Mouse (Mus musculus) forebrain, embryonic 12.5 days (tissue): ENCODE results near the gene Dcst2. TPM values are rescaled to one million over a fixed set of nuclear protein-coding genes. Genes with fewer than 3 reads are reported as not detected.
A peak's percentile ranks its signal among the peaks of the same experiment; 100 is the strongest.

Experiments used
- ATAC-seq: fragments of 200-750 bp; cut with Nextera tagmentation; 2 replicates; pipeline ENCODE4 v1.8.0; 2017; ENCODE audit warnings: moderate TSS enrichment; ENCODE audit not compliant: low FRiP score
- H3K27ac ChIP-seq: fragments of 300-500 bp; sonication (generic); 2 replicates; pipeline ENCODE4 v1.5.1; 2016; ENCODE audit warnings: mild to moderate bottlenecking
- H3K27me3 ChIP-seq: fragments of 300-500 bp; sonication (generic); 2 replicates; pipeline ENCODE4 v1.6.1; 2016; ENCODE audit warnings: mild to moderate bottlenecking
- H3K36me3 ChIP-seq: fragments of 300-500 bp; sonication (generic); replicated peaks from 2 replicates; pipeline ENCODE4 v1.6.1; 2016; ENCODE audit warnings: mild to moderate bottlenecking
- H3K4me1 ChIP-seq: fragments of 300-500 bp; sonication (generic); 2 replicates; pipeline ENCODE4 v1.6.1; 2016
- H3K4me2 ChIP-seq: fragments of 300-500 bp; sonication (generic); 2 replicates; pipeline ENCODE4 v1.6.1; 2016; ENCODE audit warnings: mild to moderate bottlenecking, moderate library complexity
- H3K4me3 ChIP-seq: fragments of 300-500 bp; sonication (generic); replicated peaks from 2 replicates; pipeline ENCODE4 v1.5.1; 2016; ENCODE audit warnings: mild to moderate bottlenecking
- H3K9ac ChIP-seq: fragments of 300-500 bp; sonication (generic); 2 replicates; pipeline ENCODE4 v1.6.1; 2016; ENCODE audit warnings: mild to moderate bottlenecking
- H3K9me3 ChIP-seq: fragments of 300-500 bp; sonication (generic); 2 replicates; pipeline ENCODE4 v1.6.1; 2016
- WGBS: fragments of 180-500 bp; shearing (Covaris S2); methylation state at CpG from one replicate; pipeline ENCODE4 v1.1.7; 2016; 5-methylcytosine and 5-hydroxymethylcytosine counted together
- polyA plus RNA-seq: library from polyadenylated mRNA; unstranded; fragments of >200 nt; fragmentation: Nextera tagmentation; extraction: Ambion mirVana; gene quantifications from 2 replicates; pipeline ENCODE4 v1.2.1, GENCODE M21; 2016

Dcst2 gene
- polyA plus RNA-seq, 1 experiment from 2014 or later = 0.13 TPM

GRCm38 (mm10) chr3:89411490-89412393 is 50.0 kb downstream of the Dcst2 start, which contains the start of gene Flad1:
Gene Flad1 (minus strand): TSS chr3:89411870.
- Histone ChIP-seq H3K27me3 (no peaks in the 10 kb centered on the region), H3K9ac (peak within 1 kb of the TSS; percentile 64), H3K36me3 (peaks cover 43% of the 10 kb centered on the region), H3K27ac (0 out of 2 replicates have a peak within 1 kb of the TSS, but pooled peaks have one; percentile 32), H3K9me3 (no peaks in the 10 kb centered on the region), H3K4me2 (peak within 1 kb of the TSS; percentile 69), H3K4me3 (peak within 1 kb of the TSS; percentile 54), H3K4me1 (peaks cover 17% of the 10 kb centered on the region)
- WGBS = 5% methylated on average over 28 of the region's 28 CpGs
- peak; percentile 100 for ATAC-seq

- H3K4me3 ChIP-seq = no peak overlapping the region
- no peak overlapping the region for H3K9ac ChIP-seq
- H3K27me3 ChIP-seq = no peaks in the 10 kb centered on the region
- H3K27ac ChIP-seq = no peak overlapping the region
- H3K9me3 ChIP-seq = no peaks in the 10 kb centered on the region
- no peak for ATAC-seq
- 97% methylated on average over 8 of the region's 8 CpGs for WGBS
- peaks cover 29% of the 10 kb centered on the region for H3K36me3 ChIP-seq
- peaks cover 34% of the 10 kb centered on the region for H3K4me1 ChIP-seq
- 0 out of 2 replicates have a peak overlapping the region, but pooled peaks have one; percentile 93 for H3K4me2 ChIP-seq
These were observed 54.4 kb downstream of the Dcst2 start for GRCm38 (mm10) chr3:89416158-89416557.

GRCm38 (mm10) chr3:89417131-89417530 is 55.4 kb downstream of the Dcst2 start:
- peak overlapping the region; percentile 93 for H3K4me2 ChIP-seq
- H3K27ac ChIP-seq = peak overlapping the region; percentile 93
- H3K9me3 ChIP-seq = no peaks in the 10 kb centered on the region
- H3K4me1 ChIP-seq = peaks cover 41% of the 10 kb centered on the region
- WGBS = 27% methylated on average over 2 of the region's 2 CpGs
- H3K27me3 ChIP-seq = no peaks in the 10 kb centered on the region
- no peak for ATAC-seq
- peak overlapping the region; percentile 59 for H3K4me3 ChIP-seq
- peak overlapping the region; percentile 70 for H3K9ac ChIP-seq
- peaks cover 29% of the 10 kb centered on the region for H3K36me3 ChIP-seq

DNA sequence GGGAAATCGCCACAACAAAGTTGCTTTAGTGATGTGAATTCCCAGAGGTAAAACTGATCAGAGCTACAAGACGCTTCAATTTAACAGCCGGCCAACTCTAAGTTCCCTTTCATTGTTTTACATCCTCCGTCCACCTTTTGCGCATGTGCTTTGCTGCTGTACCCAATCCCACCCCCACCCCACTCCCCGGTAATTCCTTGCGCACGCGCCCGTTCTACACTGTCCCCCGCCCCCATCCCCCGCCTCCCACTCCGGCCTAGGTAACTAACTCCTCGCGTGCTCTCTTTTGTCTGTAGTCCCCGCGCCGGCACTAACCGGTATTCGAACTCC is 56.0 kb downstream of the Dcst2 start:
- Histone ChIP-seq H3K4me2 (peak overlapping the region; percentile 93), H3K9ac (peak overlapping the region; percentile 70), H3K27ac (peak overlapping the region; percentile 93), H3K36me3 (peaks cover 29% of the 10 kb centered on the region), H3K4me3 (peak overlapping the region; percentile 59), H3K27me3 (no peaks in the 10 kb centered on the region), H3K9me3 (no peaks in the 10 kb centered on the region), H3K4me1 (peaks cover 47% of the 10 kb centered on the region)
- peak; percentile 47 for ATAC-seq
- under 1% methylated on average over 20 of the region's 20 CpGs for WGBS

- H3K4me3 ChIP-seq = peak within 1 kb of the TSS; percentile 59
- H3K36me3 ChIP-seq = peaks cover 29% of the 10 kb centered on the region
- ATAC-seq = peak; percentile 97
- peaks cover 52% of the 10 kb centered on the region for H3K4me1 ChIP-seq
- peak within 1 kb of the TSS; percentile 93 for H3K4me2 ChIP-seq
- peak within 1 kb of the TSS; percentile 71 for H3K9ac ChIP-seq
- no peaks in the 10 kb centered on the region for H3K27me3 ChIP-seq
- no peaks in the 10 kb centered on the region for H3K9me3 ChIP-seq
- WGBS = under 1% methylated on average over 39 of the region's 39 CpGs
- peak within 1 kb of the TSS; percentile 93 for H3K27ac ChIP-seq
These were observed 56.5 kb downstream of the Dcst2 start, which contains the start of the genes Cks1b and Shc1 for GRCm38 (mm10) chr3:89418170-89418860. Gene Cks1b (minus strand): TSS chr3:89418383. Gene Shc1 (plus strand): TSS chr3:89418443.

- peak overlapping the region; percentile 93 for H3K27ac ChIP-seq
- peak overlapping the region; percentile 93 for H3K4me2 ChIP-seq
- under 1% methylated on average over 16 of the region's 16 CpGs for WGBS
- peaks cover 53% of the 10 kb centered on the region for H3K4me1 ChIP-seq
- H3K9ac ChIP-seq = peak overlapping the region; percentile 71
- H3K9me3 ChIP-seq = no peaks in the 10 kb centered on the region
- H3K4me3 ChIP-seq = peak overlapping the region; percentile 59
- H3K27me3 ChIP-seq = no peaks in the 10 kb centered on the region
- peak; percentile 24 for ATAC-seq
- peaks cover 28% of the 10 kb centered on the region for H3K36me3 ChIP-seq
These were observed 57.1 kb downstream of the Dcst2 start for GRCm38 (mm10) chr3:89418861-89419250.

DNA sequence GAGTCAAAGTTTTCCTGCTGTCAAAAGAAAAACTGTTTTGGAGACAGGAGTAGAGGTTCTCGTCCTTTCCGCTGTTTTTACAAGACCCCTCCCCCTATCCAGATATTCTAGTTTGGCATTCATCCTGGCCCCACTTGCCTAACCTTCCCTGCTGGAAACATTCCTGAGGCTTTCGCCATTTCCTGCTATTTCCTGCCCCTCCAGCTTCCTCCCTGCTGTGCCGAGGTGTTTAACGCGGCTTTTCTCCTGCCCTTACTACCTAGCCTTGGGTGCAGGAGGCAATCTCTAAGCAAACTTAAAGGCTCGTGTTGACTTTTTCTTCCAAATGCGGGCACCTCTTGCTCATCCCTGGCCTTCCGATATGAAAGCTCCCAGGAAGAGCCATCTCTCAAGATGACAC is 57.8 kb downstream of the Dcst2 start:
- Histone ChIP-seq H3K4me1 (peaks cover 53% of the 10 kb centered on the region), H3K4me3 (peak overlapping the region; percentile 59), H3K4me2 (peak overlapping the region; percentile 93), H3K27ac (peak overlapping the region; percentile 93), H3K9ac (peak overlapping the region; percentile 71), H3K9me3 (no peaks in the 10 kb centered on the region), H3K36me3 (peaks cover 26% of the 10 kb centered on the region), H3K27me3 (no peaks in the 10 kb centered on the region)
- no peak for ATAC-seq
- WGBS = 7% methylated on average over 9 of the region's 9 CpGs

DNA sequence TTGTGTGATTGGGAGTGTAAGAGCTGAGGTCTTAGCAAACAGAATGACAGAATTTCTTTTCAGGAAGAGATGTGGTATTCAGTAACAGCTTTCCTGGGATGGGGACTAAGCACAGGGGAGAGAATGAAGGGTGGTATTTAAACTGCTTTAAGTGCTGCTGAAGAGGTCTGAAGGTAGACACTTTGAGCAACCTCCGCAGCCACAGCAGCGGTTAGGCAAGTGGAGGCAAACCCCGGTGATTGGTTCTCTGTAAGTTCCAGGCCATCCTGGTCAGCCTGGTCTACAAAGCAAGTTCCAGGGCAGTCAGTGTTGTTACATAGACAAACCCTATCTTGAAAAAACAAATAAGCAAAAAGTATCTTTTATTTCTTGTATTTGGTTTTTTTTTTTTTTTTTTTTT is 58.2 kb downstream of the Dcst2 start:
- no peak for ATAC-seq
- Histone ChIP-seq H3K9ac (peak overlapping the region; percentile 71; the same call in 1 of the 2 replicates), H3K27me3 (no peaks in the 10 kb centered on the region), H3K4me1 (peaks cover 53% of the 10 kb centered on the region), H3K9me3 (no peaks in the 10 kb centered on the region), H3K4me2 (peak overlapping the region; percentile 93), H3K36me3 (peaks cover 26% of the 10 kb centered on the region), H3K27ac (peak overlapping the region; percentile 93; the same call in 1 of the 2 replicates), H3K4me3 (peak overlapping the region; percentile 59)
- 32% methylated on average over 3 of the region's 3 CpGs for WGBS

DNA sequence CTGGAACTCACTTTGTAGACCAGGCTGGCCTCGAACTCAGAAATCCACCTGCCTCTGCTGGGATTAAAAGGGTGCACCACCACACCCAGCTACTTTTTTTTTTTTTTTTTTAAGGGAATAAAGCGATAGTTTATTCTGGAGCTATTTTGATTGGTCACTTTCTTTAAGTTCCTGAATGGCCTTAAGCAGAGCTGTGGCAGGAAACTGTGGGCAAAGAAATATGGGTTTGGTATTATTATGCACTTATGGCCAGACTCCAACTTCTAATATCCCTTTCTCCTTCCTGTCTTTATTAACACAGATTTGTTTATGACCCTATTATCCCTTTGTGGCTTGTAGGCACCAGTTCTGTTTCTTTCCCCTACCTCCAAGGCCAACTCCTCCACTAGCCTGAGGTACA is 58.6 kb downstream of the Dcst2 start:
- WGBS = 73% methylated on average over 2 of the region's 2 CpGs
- Histone ChIP-seq H3K9me3 (no peaks in the 10 kb centered on the region), H3K4me1 (peaks cover 53% of the 10 kb centered on the region), H3K4me3 (no peak overlapping the region), H3K36me3 (peaks cover 24% of the 10 kb centered on the region), H3K27me3 (no peaks in the 10 kb centered on the region), H3K27ac (peak overlapping the region; percentile 65; the same call in 1 of the 2 replicates), H3K4me2 (peak overlapping the region; percentile 60; the same call in 1 of the 2 replicates), H3K9ac (no peak overlapping the region)
- no peak for ATAC-seq

- no peaks in the 10 kb centered on the region for H3K27me3 ChIP-seq
- H3K4me3 ChIP-seq = peak overlapping the region; percentile 37
- peak overlapping the region; percentile 65 for H3K9ac ChIP-seq
- peaks cover 16% of the 10 kb centered on the region for H3K36me3 ChIP-seq
- peak overlapping the region; percentile 65 for H3K27ac ChIP-seq
- peaks cover 52% of the 10 kb centered on the region for H3K4me1 ChIP-seq
- ATAC-seq = peak; percentile 22; the same call in 1 of the 2 replicates
- no peaks in the 10 kb centered on the region for H3K9me3 ChIP-seq
- 4% methylated on average over 11 of the region's 11 CpGs for WGBS
- H3K4me2 ChIP-seq = peak overlapping the region; percentile 60
These were observed 59.4 kb downstream of the Dcst2 start for GRCm38 (mm10) chr3:89421002-89421774.

- Histone ChIP-seq H3K4me1 (peaks cover 44% of the 10 kb centered on the region), H3K27ac (peak overlapping the region; percentile 65), H3K27me3 (no peaks in the 10 kb centered on the region), H3K4me3 (peak overlapping the region; percentile 37), H3K9ac (peak overlapping the region; percentile 65), H3K9me3 (no peaks in the 10 kb centered on the region), H3K36me3 (peaks cover 17% of the 10 kb centered on the region), H3K4me2 (peak overlapping the region; percentile 60)
- ATAC-seq = no peak
- 6% methylated on average over 22 of the region's 22 CpGs for WGBS
These were observed 60.2 kb downstream of the Dcst2 start for GRCm38 (mm10) chr3:89421810-89422473.
